ENCODE assay signal across 14 mouse cellular contexts in genomic region chr11:98455484-98455883, GRCm38 (mm10). TPM values are rescaled to one million over a fixed set of nuclear protein-coding genes. Genes with fewer than 3 reads are reported as not detected.
DNase-seq lines count a peak whose midpoint lies in the region; ATAC-seq and TF ChIP-seq lines count a peak whose summit lies in the region.
"Had no signal": no experiment of that assay in that cellular context is flagged by ENCODE, and none has a peak within 500 bp of the region (broad histone marks: within the 10 kb centered on the region; RNA-seq: fewer than 3 reads in every experiment).

No protein-coding gene starts in this region.

- no peak for ATAC-seq in liver, postnatal 0 days

- peaks cover 13% of the 10 kb centered on the region for H3K4me1 ChIP-seq in liver, postnatal 0 days (ENCODE audit: insufficient read depth)
- peaks cover 23 to 49% of the 10 kb centered on the region in 2 experiments for H3K4me1 ChIP-seq in CH12.LX (ENCODE audit: control insufficient read depth in 1 of 2, insufficient read depth in 2 of 2)
- no peaks in the 10 kb centered on the region for H3K4me1 ChIP-seq in cortical plate, adult 2 months (ENCODE audit: control insufficient read depth, insufficient read depth, low read length)

- H3K79me2 ChIP-seq in CH12.LX (replicated peaks; ENCODE audit: control insufficient read depth, extremely low read depth, insufficient read depth, poor library complexity, severe bottlenecking): no peaks in the 10 kb centered on the region

- DNase-seq in cerebellum, adult 9-11 months: peak; percentile 20
- no peak for DNase-seq in cerebellum, postnatal 4 days (ENCODE audit: low spot score in 2 of 2)
- DNase-seq in liver, postnatal 0 days: peak; percentile 51
- DNase-seq in liver (no peak), CH12.LX (ENCODE audit: extremely low read depth) (no peak)
- DNase-seq in kidney, adult 9 months: no peak
- no peak for DNase-seq in ovary, postnatal 14 days (ENCODE audit: low spot score)
- DNase-seq: adrenal gland, adult 8-10 months; cerebellum, adult 8-10 months; left cerebral cortex, postnatal 4 days; lung, postnatal 36 days had no signal

- peaks cover 19% of the 10 kb centered on the region for H3K27me3 ChIP-seq in liver, postnatal 0 days (ENCODE audit: insufficient read depth, low read length)
- H3K27me3 ChIP-seq in CH12.LX (replicated peaks): no peaks in the 10 kb centered on the region

- TF ChIP-seq CTCF in liver, postnatal 0 days (IDR thresholded peaks at IDR 0.05; ENCODE audit: low read depth): peak; percentile 55
- TF ChIP-seq CTCF in CH12.LX (conservative IDR thresholded peaks at IDR 0.05 in 1 of 2, IDR thresholded peaks at IDR 0.05 in 1 of 2; ENCODE audit: low read depth in 2 of 2, low read length in 2 of 2): peak; percentile 25 to 63; a peak in 3 of 4 replicates
- TF ChIP-seq CTCF in cortical plate, adult 2 months (IDR thresholded peaks at IDR 0.05; ENCODE audit: extremely low read depth, insufficient read depth, low read length): 0 out of 2 replicates have a peak, but pooled peaks have one; percentile 3

- no peak for TF ChIP-seq EP300 in liver, postnatal 0 days (IDR thresholded peaks at IDR 0.05; ENCODE audit: low read depth)
- no peak for TF ChIP-seq EP300 in CH12.LX (IDR thresholded peaks at IDR 0.05; ENCODE audit: low read length)

- no peak overlapping the region for H3K9ac ChIP-seq in liver, postnatal 0 days (replicated peaks)
- H3K9ac ChIP-seq in CH12.LX (ENCODE audit: insufficient read depth, low read depth): no peak overlapping the region
- H3K9ac ChIP-seq: heart, embryonic 12.5 days; hindbrain, embryonic 14.5 days had no signal

- no peak overlapping the region for H3K4me2 ChIP-seq in liver, postnatal 0 days (ENCODE audit: low read depth, low read length)
- no peak overlapping the region for H3K4me2 ChIP-seq in CH12.LX (ENCODE audit: insufficient read depth, low read depth, poor library complexity, severe bottlenecking)
- H3K4me2 ChIP-seq: heart, embryonic 12.5 days; hindbrain, embryonic 14.5 days had no signal

- H3K36me3 ChIP-seq in liver, postnatal 0 days (replicated peaks; ENCODE audit: insufficient read depth, low read length): peaks cover 23% of the 10 kb centered on the region
- peaks cover 19 to 46% of the 10 kb centered on the region in 2 experiments for H3K36me3 ChIP-seq in CH12.LX (replicated peaks in 1 of 2; ENCODE audit: control insufficient read depth in 1 of 2, insufficient read depth in 1 of 2, low read length in 1 of 2)
- H3K36me3 ChIP-seq: heart, embryonic 12.5 days had no signal

- peak; percentile 38 for TF ChIP-seq RAD21 in CH12.LX (IDR thresholded peaks at IDR 0.05; ENCODE audit: low read depth, low read length)

- no peak for TF ChIP-seq POLR2A in CH12.LX (IDR thresholded peaks at IDR 0.05; ENCODE audit: low read depth, low read length)
- no peak for TF ChIP-seq POLR2A in cortical plate, adult 2 months (IDR thresholded peaks at IDR 0.05; ENCODE audit: extremely low read depth, insufficient read depth, low read length)

- 76% methylated on average over 4 of the region's 4 CpGs for WGBS in liver, postnatal 0 days (ENCODE audit: insufficient replicate concordance)

- H3K4me3 ChIP-seq in liver, postnatal 0 days (ENCODE audit: low read depth, low read length): no peak overlapping the region
- H3K4me3 ChIP-seq in CH12.LX (replicated peaks in 1 of 3; ENCODE audit: low read depth in 2 of 3, low read length in 2 of 3, poor library complexity in 1 of 3): no peak overlapping the region
- no peak overlapping the region for H3K4me3 ChIP-seq in cortical plate, adult 2 months (ENCODE audit: insufficient read depth, low read length)
- H3K4me3 ChIP-seq: heart, embryonic 12.5 days had no signal

- no peak overlapping the region for H3K27ac ChIP-seq in liver, postnatal 0 days (ENCODE audit: low read depth)
- H3K27ac ChIP-seq in CH12.LX (ENCODE audit: insufficient read depth, low read depth): no peak overlapping the region
- no peak overlapping the region for H3K27ac ChIP-seq in cortical plate, adult 2 months (ENCODE audit: insufficient read depth, low read length)
- H3K27ac ChIP-seq: hindbrain, embryonic 14.5 days had no signal

- in situ Hi-C loops in CH12.LX (cut with MboI; ENCODE audit: low pct_ligation_motif_present, low pct_unique_long_range_greater_than_20kb, low sequenced_read_pairs): no loop called here

- dilution Hi-C loops in CH12.LX (cut with MboI; ENCODE audit: extremely low pct_ligation_motif_present, extremely low pct_unique_long_range_greater_than_20kb, low sequenced_read_pairs): no loop called here

- no peaks in the 10 kb centered on the region for H3K9me3 ChIP-seq in liver, postnatal 0 days (ENCODE audit: low read length)
- H3K9me3 ChIP-seq in CH12.LX (replicated peaks; ENCODE audit: low read length): peaks cover 5% of the 10 kb centered on the region
- H3K9me3 ChIP-seq: heart, embryonic 12.5 days had no signal

TF ChIP-seq in CH12.LX, 34 proteins besides CTCF, POLR2A, EP300 and RAD21:
- TF ChIP-seq JUND (conservative IDR thresholded peaks at IDR 0.05; ENCODE audit: low read depth, low read length) (no peak), POLR2AphosphoS2 (IDR thresholded peaks at IDR 0.05; ENCODE audit: low read depth, low read length) (no peak), ZC3H11A (IDR thresholded peaks at IDR 0.05; ENCODE audit: low read depth, low read length) (no peak), ZKSCAN1 (IDR thresholded peaks at IDR 0.05; ENCODE audit: borderline replicate concordance, low read depth, low read length) (no peak), E2F4 (IDR thresholded peaks at IDR 0.05; ENCODE audit: insufficient replicate concordance, low read depth, low read length) (no peak), SMC3 (IDR thresholded peaks at IDR 0.05; ENCODE audit: low read depth, low read length) (peak; percentile 38), GABPA (IDR thresholded peaks at IDR 0.05; ENCODE audit: insufficient replicate concordance, low read depth, low read length) (no peak), HCFC1 (IDR thresholded peaks at IDR 0.05; ENCODE audit: low read depth, low read length) (no peak), ELF1 (IDR thresholded peaks at IDR 0.05; ENCODE audit: low read depth, low read length) (no peak), ZMIZ1 (IDR thresholded peaks at IDR 0.05; ENCODE audit: low read depth, low read length) (0 out of 2 replicates have a peak, but pooled peaks have one; percentile 9), PAX5 (IDR thresholded peaks at IDR 0.05; ENCODE audit: low read length) (no peak)
TF ChIP-seq in CH12.LX: peak in this region for 2.

RNA-seq across cellular contexts. Expression of gene Grb7, which starts 9.3 kb away (rescaled TPM):
- polyA plus RNA-seq in liver, postnatal 0 days (2015; fragmentation: Nextera tagmentation; extraction: Ambion mirVana): 31.4 and 37.2 TPM in 2 replicates
- 8.0 and 13.3 TPM in 2 replicates for total RNA-seq in CH12.LX (2012; rRNA removed)
- total RNA-seq in CH12.LX (2014; rRNA removed): 3.0 and 4.5 TPM in 2 replicates
- 9.9 and 11.5 TPM in 2 replicates for polyA plus RNA-seq in CH12.LX (2012; ENCODE audit: insufficient read length, low read depth)
- 3.8 TPM in 2 replicates for polyA plus RNA-seq in cortical plate, adult 2 months (2012; rRNA removed)

RNA-seq across cellular contexts. Expression of gene Mien1, which starts 16.7 kb away (rescaled TPM):
- 83.8 and 89.4 TPM in 2 replicates for polyA plus RNA-seq in liver, postnatal 0 days (2015; fragmentation: Nextera tagmentation; extraction: Ambion mirVana)
- 129 and 136 TPM in 2 replicates for total RNA-seq in CH12.LX (2012; rRNA removed)
- 80.3 and 84.7 TPM in 2 replicates for total RNA-seq in CH12.LX (2014; rRNA removed)
- polyA plus RNA-seq in CH12.LX (2012; ENCODE audit: insufficient read length, low read depth): 94.6 and 109 TPM in 2 replicates
- 192 and 197 TPM in 2 replicates for polyA plus RNA-seq in cortical plate, adult 2 months (2012; rRNA removed)

RNA-seq across cellular contexts. Expression of gene Erbb2, which starts 43.2 kb away (rescaled TPM):
- polyA plus RNA-seq in liver, postnatal 0 days (2015; fragmentation: Nextera tagmentation; extraction: Ambion mirVana): 1.0 and 1.2 TPM in 2 replicates
- total RNA-seq in CH12.LX (2012; rRNA removed) (0.08 and 0.17 TPM in 2 replicates), CH12.LX (2014; rRNA removed) (not detected in 2 replicates)
- 0.06 TPM in 1 of 2 replicates, not detected in the other for polyA plus RNA-seq in CH12.LX (2012; ENCODE audit: insufficient read length, low read depth)
- 2.0 and 2.6 TPM in 2 replicates for polyA plus RNA-seq in cortical plate, adult 2 months (2012; rRNA removed)

RNA-seq across cellular contexts. Expression of gene Pgap3, which starts 55.2 kb away (rescaled TPM):
- 2.5 and 3.0 TPM in 2 replicates for polyA plus RNA-seq in liver, postnatal 0 days (2015; fragmentation: Nextera tagmentation; extraction: Ambion mirVana)
- total RNA-seq in CH12.LX (2012; rRNA removed): 6.9 and 7.1 TPM in 2 replicates
- total RNA-seq in CH12.LX (2014; rRNA removed): 2.4 and 3.3 TPM in 2 replicates
- polyA plus RNA-seq in CH12.LX (2012; ENCODE audit: insufficient read length, low read depth): 6.5 and 7.1 TPM in 2 replicates
- polyA plus RNA-seq in cortical plate, adult 2 months (2012; rRNA removed): 14.4 TPM in 2 replicates

Comparison
In these comparisons a context has a peak if more than half of its experiments do, and no peak if none do; other contexts are left out.
1. DNase-seq: peak in cerebellum, adult 9-11 months (single experiment) and liver, postnatal 0 days (single experiment); none in cerebellum, postnatal 4 days (0 of 2), liver (single experiment), CH12.LX (single experiment), kidney, adult 9 months (single experiment) and ovary, postnatal 14 days (single experiment).
2. CTCF ChIP-seq: peak in every context shown above with its lines; median percentile 55 in liver, postnatal 0 days; 44 in CH12.LX; 3 in cortical plate, adult 2 months.